Comparison of ENCODE assay signal across 9 mouse cellular contexts in genomic region chr9:107545602-107546001, GRCm38 (mm10). TPM values are rescaled to one million over a fixed set of nuclear protein-coding genes. Genes with fewer than 3 reads are reported as not detected.
DNase-seq lines count a peak whose midpoint lies in the region; ATAC-seq and TF ChIP-seq lines count a peak whose summit lies in the region.
"Had no signal": no experiment of that assay in that cellular context is flagged by ENCODE, and none has a peak within 500 bp of the region (broad histone marks: within the 10 kb centered on the region; RNA-seq: fewer than 3 reads in every experiment).

No protein-coding gene starts in this region.

- no peak overlapping the region for H3K9ac ChIP-seq in forebrain, embryonic 11.5 days (ENCODE audit: low read length)
- no peak overlapping the region for H3K9ac ChIP-seq in forebrain, embryonic 15.5 days (replicated peaks)
- H3K9ac ChIP-seq in kidney, postnatal 0 days (ENCODE audit: low read depth, low read length), result no peak overlapping the region

- no peaks in the 10 kb centered on the region for H3K36me3 ChIP-seq in forebrain, embryonic 11.5 days (ENCODE audit: control insufficient read depth, insufficient read depth, low read length)
- peaks cover 17% of the 10 kb centered on the region for H3K36me3 ChIP-seq in forebrain, embryonic 15.5 days
- H3K36me3 ChIP-seq in kidney, postnatal 0 days (ENCODE audit: insufficient read depth, low read length), result 0 out of 2 replicates have a peak, but pooled peaks cover 8% of the 10 kb centered on the region

- H3K4me2 ChIP-seq in forebrain, embryonic 11.5 days (ENCODE audit: low read depth, low read length, severe bottlenecking), result no peak overlapping the region
- no peak overlapping the region for H3K4me2 ChIP-seq in forebrain, embryonic 15.5 days (replicated peaks)
- H3K4me2 ChIP-seq in kidney, postnatal 0 days (ENCODE audit: low read length), result no peak overlapping the region

- no peak overlapping the region for H3K27ac ChIP-seq in forebrain, embryonic 11.5 days (ENCODE audit: low read depth, low read length)
- H3K27ac ChIP-seq in forebrain, embryonic 15.5 days (replicated peaks), result no peak overlapping the region
- H3K27ac ChIP-seq in kidney, postnatal 0 days, result no peak overlapping the region

- peak; percentile 96 for TF ChIP-seq CTCF in kidney, postnatal 0 days (IDR thresholded peaks at IDR 0.05; ENCODE audit: low read depth)

- no peak for ATAC-seq in forebrain, embryonic 11.5 days (replicated peaks; ENCODE audit: low FRiP score)
- ATAC-seq in forebrain, embryonic 15.5 days (replicated peaks), result no peak
- ATAC-seq in kidney, postnatal 0 days (replicated peaks; ENCODE audit: low FRiP score, low read depth), result no peak

- peak; percentile 89 for DNase-seq in forebrain, embryonic 11.5 days (ENCODE audit: low spot score)
- peak; percentile 80 for DNase-seq in urinary bladder, postnatal 14 days (ENCODE audit: low spot score)
- no peak for DNase-seq in urinary bladder, adult 2 months (ENCODE audit: low spot score)
- peak; percentile 79 for DNase-seq in embryo, embryonic 10 days (ENCODE audit: low spot score)
- peak; percentile 80 for DNase-seq in kidney, postnatal 0 days (ENCODE audit: low spot score)
- peak; percentile 62 to 75 for DNase-seq in lung, adult 18-20 months
- peak; percentile 83 to 90 for DNase-seq in spleen, postnatal 10 days (ENCODE audit: low spot score in 2 of 2)

- 2% methylated on average over 3 of the region's 3 CpGs for WGBS in forebrain, embryonic 11.5 days
- 7% methylated on average over 3 of the region's 3 CpGs for WGBS in forebrain, embryonic 15.5 days
- 11% methylated on average over 3 of the region's 3 CpGs for WGBS in kidney, postnatal 0 days

- peaks cover 14% of the 10 kb centered on the region; the same call in 1 of the 2 replicates for H3K4me1 ChIP-seq in forebrain, embryonic 11.5 days (replicated peaks; ENCODE audit: control insufficient read depth, insufficient read depth, low read length)
- H3K4me1 ChIP-seq in forebrain, embryonic 15.5 days, result peaks cover 40% of the 10 kb centered on the region
- H3K4me1 ChIP-seq in kidney, postnatal 0 days (replicated peaks; ENCODE audit: insufficient read depth, low read length), result peaks cover 21% of the 10 kb centered on the region; the same call in 1 of the 2 replicates

- H3K9me3 ChIP-seq in forebrain, embryonic 11.5 days (ENCODE audit: control insufficient read depth, low read length), result no peaks in the 10 kb centered on the region
- no peaks in the 10 kb centered on the region for H3K9me3 ChIP-seq in forebrain, embryonic 15.5 days
- H3K9me3 ChIP-seq in kidney, postnatal 0 days (replicated peaks; ENCODE audit: low read length), result no peaks in the 10 kb centered on the region

- H3K27me3 ChIP-seq in forebrain, embryonic 11.5 days (ENCODE audit: control insufficient read depth, insufficient read depth, low read length), result peaks cover 7% of the 10 kb centered on the region
- H3K27me3 ChIP-seq in forebrain, embryonic 15.5 days, result peaks cover 9% of the 10 kb centered on the region
- H3K27me3 ChIP-seq in kidney, postnatal 0 days (ENCODE audit: insufficient read depth, low read length), result no peaks in the 10 kb centered on the region

- H3K4me3 ChIP-seq in forebrain, embryonic 11.5 days (ENCODE audit: low read depth, low read length), result no peak overlapping the region
- H3K4me3 ChIP-seq in forebrain, embryonic 15.5 days, result no peak overlapping the region
- H3K4me3 ChIP-seq in kidney, postnatal 0 days (replicated peaks; ENCODE audit: low read depth, low read length), result no peak overlapping the region

RNA-seq across cellular contexts. Expression of gene Zmynd10, which starts 1.5 kb away (rescaled TPM):
- polyA plus RNA-seq in forebrain, embryonic 11.5 days (2014; fragmentation: Nextera tagmentation; extraction: Ambion mirVana), result 1.1 and 2.3 TPM in 2 replicates
- 3.7 and 4.6 TPM in 2 replicates for polyA plus RNA-seq in forebrain, embryonic 15.5 days (2015; fragmentation: Nextera tagmentation; extraction: Ambion mirVana)
- polyA plus RNA-seq in urinary bladder, adult 2 months (2012; rRNA removed), result 0.56 and 0.78 TPM in 2 replicates
- 6.7 and 7.9 TPM in 2 replicates for polyA plus RNA-seq in kidney, postnatal 0 days (2015; fragmentation: Nextera tagmentation; extraction: Ambion mirVana)
- polyA plus RNA-seq: heart, embryonic 14.5 days had no signal

RNA-seq across cellular contexts. Expression of gene Nprl2, which starts 3.6 kb away (rescaled TPM):
- polyA plus RNA-seq in forebrain, embryonic 11.5 days (2014; fragmentation: Nextera tagmentation; extraction: Ambion mirVana), result 40.7 and 43.7 TPM in 2 replicates
- polyA plus RNA-seq in forebrain, embryonic 15.5 days (2015; fragmentation: Nextera tagmentation; extraction: Ambion mirVana), result 74.9 and 78.7 TPM in 2 replicates
- polyA plus RNA-seq in urinary bladder, adult 2 months (2012; rRNA removed), result 26.6 and 35.2 TPM in 2 replicates
- 43.8 and 45.5 TPM in 2 replicates for polyA plus RNA-seq in kidney, postnatal 0 days (2015; fragmentation: Nextera tagmentation; extraction: Ambion mirVana)

RNA-seq across cellular contexts. Expression of gene Cyb561d2, which starts 3.6 kb away (rescaled TPM):
- 14.3 and 18.7 TPM in 2 replicates for polyA plus RNA-seq in forebrain, embryonic 11.5 days (2014; fragmentation: Nextera tagmentation; extraction: Ambion mirVana)
- polyA plus RNA-seq in forebrain, embryonic 15.5 days (2015; fragmentation: Nextera tagmentation; extraction: Ambion mirVana), result 34.7 and 36.0 TPM in 2 replicates
- polyA plus RNA-seq in urinary bladder, adult 2 months (2012; rRNA removed), result 15.2 and 19.4 TPM in 2 replicates
- polyA plus RNA-seq in kidney, postnatal 0 days (2015; fragmentation: Nextera tagmentation; extraction: Ambion mirVana), result 50.1 and 53.9 TPM in 2 replicates

RNA-seq across cellular contexts. Expression of gene Rassf1, which starts 5.8 kb away (rescaled TPM):
- 48.2 and 51.8 TPM in 2 replicates for polyA plus RNA-seq in forebrain, embryonic 11.5 days (2014; fragmentation: Nextera tagmentation; extraction: Ambion mirVana)
- polyA plus RNA-seq in forebrain, embryonic 15.5 days (2015; fragmentation: Nextera tagmentation; extraction: Ambion mirVana), result 38.9 and 41.1 TPM in 2 replicates
- 41.5 and 58.9 TPM in 2 replicates for polyA plus RNA-seq in urinary bladder, adult 2 months (2012; rRNA removed)
- 49.8 and 53.6 TPM in 2 replicates for polyA plus RNA-seq in kidney, postnatal 0 days (2015; fragmentation: Nextera tagmentation; extraction: Ambion mirVana)

RNA-seq across cellular contexts. Expression of gene Tmem115, which starts 11.9 kb away (rescaled TPM):
- 40.2 and 43.7 TPM in 2 replicates for polyA plus RNA-seq in forebrain, embryonic 11.5 days (2014; fragmentation: Nextera tagmentation; extraction: Ambion mirVana)
- polyA plus RNA-seq in forebrain, embryonic 15.5 days (2015; fragmentation: Nextera tagmentation; extraction: Ambion mirVana), result 45.7 and 45.8 TPM in 2 replicates
- polyA plus RNA-seq in urinary bladder, adult 2 months (2012; rRNA removed), result 33.6 and 34.0 TPM in 2 replicates
- 53.2 and 54.7 TPM in 2 replicates for polyA plus RNA-seq in kidney, postnatal 0 days (2015; fragmentation: Nextera tagmentation; extraction: Ambion mirVana)
